Mouse (Mus musculus): Measurements from ENCODE around the gene Hspa1l. TPM values are rescaled to one million over a fixed set of nuclear protein-coding genes. Genes with fewer than 3 reads are reported as not detected.
"Not testable (repeated sequence)": the region's sequence is repeated elsewhere in the genome, so short reads cannot be mapped to it uniquely, and the experiment has no call there.

Gene Hspa1l
- polyA plus RNA-seq, 1 experiment: not detected

DNA sequence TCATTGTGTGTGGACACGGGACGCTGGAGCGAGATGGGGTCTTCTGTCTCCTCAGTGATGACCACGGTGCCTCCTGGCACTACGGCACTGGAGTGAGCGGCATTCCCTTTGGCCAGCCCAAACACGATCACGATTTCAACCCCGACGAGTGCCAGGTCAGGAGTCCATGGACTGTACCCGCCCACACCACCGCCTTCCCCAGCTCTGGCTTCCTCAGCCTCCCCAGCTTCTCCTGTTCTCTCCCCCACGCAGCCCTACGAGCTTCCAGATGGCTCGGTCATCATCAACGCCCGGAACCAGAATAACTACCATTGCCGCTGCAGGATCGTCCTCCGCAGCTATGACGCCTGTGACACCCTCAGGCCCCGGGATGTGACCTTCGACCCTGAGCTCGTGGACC, 38.5 kb upstream of the Hspa1l start:
- H3K4me1 ChIP-seq (ENCODE audit: control insufficient read depth, insufficient read depth, low read length): peaks cover 10% of the 10 kb centered on the region; the same call in 1 of the 2 replicates
- H3K27ac ChIP-seq (ENCODE audit: control insufficient read depth, insufficient read depth, low read depth, low read length, poor library complexity): peak overlapping the region; percentile 83
- H3K4me3 ChIP-seq (replicated peaks; ENCODE audit: control insufficient read depth, low read depth, low read length): no peak overlapping the region
- WGBS: 79% methylated on average over 24 of the region's 24 CpGs
- TF ChIP-seq CTCF (IDR thresholded peaks at IDR 0.05; ENCODE audit: control insufficient read depth, insufficient read depth, low read length): no peak
- TF ChIP-seq POLR2A (IDR thresholded peaks at IDR 0.05; ENCODE audit: borderline replicate concordance, control insufficient read depth, low read depth, low read length): 0 out of 2 replicates have a peak, but pooled peaks have one; percentile 11

DNA sequence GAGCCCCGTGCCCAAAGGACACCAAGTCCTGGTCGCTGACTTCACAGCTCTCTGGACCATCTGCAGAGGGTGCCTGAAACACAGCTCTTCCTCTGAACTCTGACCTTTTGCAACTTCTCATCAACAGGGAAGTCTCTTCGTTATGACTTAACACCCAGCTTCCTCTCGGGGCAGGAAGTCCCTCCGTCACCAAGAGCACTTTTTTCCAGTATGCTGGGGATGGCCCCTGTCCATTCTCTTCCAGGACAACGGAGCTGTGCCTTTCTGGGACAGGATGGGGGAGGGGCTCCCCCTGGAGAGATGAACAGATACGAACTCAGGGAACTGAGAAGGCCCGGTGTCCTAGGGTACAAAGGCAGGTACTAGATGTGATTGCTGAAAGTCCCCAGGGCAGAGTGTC, 37.7 kb upstream of the Hspa1l start:
- 36% methylated on average over 8 of the region's 8 CpGs for WGBS
- Histone ChIP-seq H3K27ac (ENCODE audit: control insufficient read depth, insufficient read depth, low read depth, low read length, poor library complexity) (peak overlapping the region; percentile 83), H3K4me1 (ENCODE audit: control insufficient read depth, insufficient read depth, low read length) (peaks cover 11% of the 10 kb centered on the region; the same call in 1 of the 2 replicates), H3K4me3 (replicated peaks; ENCODE audit: control insufficient read depth, low read depth, low read length) (peak overlapping the region; percentile 5)
- TF ChIP-seq POLR2A (IDR thresholded peaks at IDR 0.05; ENCODE audit: borderline replicate concordance, control insufficient read depth, low read depth, low read length): no peak
- no peak for TF ChIP-seq CTCF (IDR thresholded peaks at IDR 0.05; ENCODE audit: control insufficient read depth, insufficient read depth, low read length)

DNA sequence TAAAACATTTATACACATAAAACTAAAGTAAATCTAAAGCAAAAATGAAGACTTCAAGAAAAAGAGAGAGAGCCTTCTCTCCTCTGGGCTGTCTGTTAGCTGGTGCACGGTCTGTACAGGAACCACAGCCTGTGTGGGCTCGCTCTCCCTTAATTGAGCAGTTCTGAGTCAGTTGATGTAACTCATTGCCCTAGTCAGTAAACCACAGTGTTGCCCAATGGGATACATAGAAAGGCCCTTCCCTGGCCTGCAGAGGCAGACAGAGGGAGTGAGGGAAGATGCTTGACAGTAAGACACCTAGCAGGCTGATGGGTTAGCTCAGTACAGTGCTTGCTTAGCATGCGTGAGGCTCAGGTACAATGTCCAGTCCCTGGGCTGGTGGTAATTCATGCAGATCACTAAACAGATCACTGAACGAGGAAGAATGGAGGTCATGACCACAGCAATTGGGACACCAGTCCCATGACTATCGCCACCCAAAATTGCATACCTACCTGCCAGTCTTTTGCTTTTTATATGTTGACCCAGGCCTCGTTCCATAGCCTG, 34.5 kb upstream of the Hspa1l start:
- Histone ChIP-seq H3K4me3 (replicated peaks; ENCODE audit: control insufficient read depth, low read depth, low read length) (no peak overlapping the region), H3K4me1 (ENCODE audit: control insufficient read depth, insufficient read depth, low read length) (peaks cover 11% of the 10 kb centered on the region; the same call in 1 of the 2 replicates), H3K27ac (ENCODE audit: control insufficient read depth, insufficient read depth, low read depth, low read length, poor library complexity) (peak overlapping the region; percentile 69; the same call in 1 of the 2 replicates)
- no peak for TF ChIP-seq POLR2A (IDR thresholded peaks at IDR 0.05; ENCODE audit: borderline replicate concordance, control insufficient read depth, low read depth, low read length)
- TF ChIP-seq CTCF (IDR thresholded peaks at IDR 0.05; ENCODE audit: control insufficient read depth, insufficient read depth, low read length): no peak
- WGBS: 42% methylated on average over 6 of the region's 6 CpGs

DNA sequence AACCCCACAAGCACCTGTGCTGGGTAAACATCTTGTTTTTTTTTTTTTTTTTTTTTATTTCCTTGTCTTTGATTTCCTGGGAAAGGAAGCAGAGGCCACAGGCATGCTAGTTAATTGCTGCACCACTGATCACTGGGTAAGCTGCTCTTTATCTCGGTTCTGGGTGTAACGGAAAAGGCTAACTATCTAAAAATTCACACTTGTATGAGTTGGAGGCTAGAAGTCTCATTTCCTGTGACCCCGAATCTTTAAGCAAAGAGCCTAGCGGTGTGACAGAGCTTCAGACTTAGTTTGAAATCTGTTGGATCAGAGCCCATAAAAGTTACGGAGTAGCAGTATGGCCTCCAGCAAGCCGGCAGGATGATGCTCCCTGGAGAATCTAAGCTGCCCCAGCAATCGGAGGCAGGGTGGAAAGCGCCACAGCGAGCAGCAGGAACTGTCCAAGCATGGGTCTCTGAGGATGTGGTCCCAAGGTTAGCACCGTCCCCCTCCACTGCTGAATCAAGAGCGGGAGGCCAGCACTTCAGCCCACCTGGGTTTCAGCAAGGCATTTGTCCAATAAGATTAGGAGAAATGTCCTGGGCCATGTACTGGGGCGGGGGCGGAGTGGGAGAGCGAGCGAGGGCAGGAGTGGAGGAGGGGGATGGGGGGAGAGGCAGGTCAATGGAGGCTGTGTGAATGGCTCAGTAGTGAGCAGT, 31.0 kb upstream of the Hspa1l start:
- peaks cover 5% of the 10 kb centered on the region; the same call in 1 of the 2 replicates for H3K4me1 ChIP-seq (ENCODE audit: control insufficient read depth, insufficient read depth, low read length)
- no peak overlapping the region for H3K4me3 ChIP-seq (replicated peaks; ENCODE audit: control insufficient read depth, low read depth, low read length)
- TF ChIP-seq CTCF (IDR thresholded peaks at IDR 0.05; ENCODE audit: control insufficient read depth, insufficient read depth, low read length): no peak
- TF ChIP-seq POLR2A (IDR thresholded peaks at IDR 0.05; ENCODE audit: borderline replicate concordance, control insufficient read depth, low read depth, low read length): no peak
- no peak overlapping the region for H3K27ac ChIP-seq (ENCODE audit: control insufficient read depth, insufficient read depth, low read depth, low read length, poor library complexity)
- 56% methylated on average over 15 of the region's 15 CpGs for WGBS

DNA sequence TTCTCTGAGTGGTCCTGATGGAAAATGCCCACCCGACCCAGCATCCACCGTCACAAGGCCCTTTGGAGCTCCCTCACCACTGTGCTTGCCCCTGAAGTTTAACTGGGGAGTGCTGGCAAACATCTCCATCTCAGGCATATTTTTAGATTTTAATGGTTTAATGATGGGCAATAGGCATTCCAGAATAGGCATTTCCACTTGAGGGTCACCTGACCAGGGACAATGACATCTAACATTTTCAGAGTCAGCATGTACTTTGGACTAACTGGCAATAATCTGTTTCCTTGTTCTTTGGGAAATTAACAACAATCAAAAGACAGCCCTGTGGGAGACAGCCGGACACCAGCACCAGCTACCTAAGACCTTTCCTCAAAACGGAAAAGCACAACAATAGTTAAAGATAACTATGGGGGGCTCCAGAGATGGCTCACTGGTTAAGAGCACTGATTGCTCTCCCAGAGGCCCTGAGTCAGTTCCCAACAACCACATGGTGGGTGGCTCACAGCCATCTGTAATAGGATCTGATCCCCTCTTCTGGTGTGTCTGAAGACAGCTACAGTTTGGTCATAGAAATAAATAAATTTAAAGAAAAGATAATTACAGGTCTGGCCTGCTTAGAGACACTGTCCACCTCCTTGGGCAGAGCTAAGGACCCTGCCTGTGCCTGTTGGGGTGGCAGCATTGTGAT, 29.2 kb upstream of the Hspa1l start:
- H3K27ac ChIP-seq (ENCODE audit: control insufficient read depth, insufficient read depth, low read depth, low read length, poor library complexity): no peak overlapping the region
- 84% methylated on average over 4 of the region's 4 CpGs for WGBS

DNA sequence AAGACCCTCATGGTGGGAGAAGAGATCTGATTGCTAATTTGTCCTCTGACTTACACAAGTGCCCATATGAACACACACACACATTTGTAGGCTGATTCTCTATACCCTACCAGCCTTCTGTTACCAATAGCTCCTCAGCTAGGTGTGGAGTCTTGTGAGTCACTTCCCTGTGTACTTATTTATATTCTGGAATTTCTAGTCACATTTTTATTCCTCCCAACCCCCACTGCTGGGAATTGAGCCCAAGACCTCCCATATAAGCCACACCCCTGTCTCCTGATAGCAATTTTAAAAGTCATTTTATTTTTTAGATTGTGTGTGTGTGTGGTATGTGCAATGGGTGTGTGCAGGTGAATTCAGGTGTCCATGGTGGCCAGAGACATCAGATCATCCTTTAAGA, 28.1 kb upstream of the Hspa1l start:
- TF ChIP-seq CTCF (IDR thresholded peaks at IDR 0.05; ENCODE audit: control insufficient read depth, insufficient read depth, low read length) (no peak), POLR2A (IDR thresholded peaks at IDR 0.05; ENCODE audit: borderline replicate concordance, control insufficient read depth, low read depth, low read length) (no peak)
- no peaks in the 10 kb centered on the region; the same call in 1 of the 2 replicates for H3K4me1 ChIP-seq (ENCODE audit: control insufficient read depth, insufficient read depth, low read length)
- no peak overlapping the region for H3K27ac ChIP-seq (ENCODE audit: control insufficient read depth, insufficient read depth, low read depth, low read length, poor library complexity)
- no peak overlapping the region for H3K4me3 ChIP-seq (replicated peaks; ENCODE audit: control insufficient read depth, low read depth, low read length)

More for the DNA sequence above, 29.2 kb upstream of the Hspa1l start:
- H3K4me1 ChIP-seq (ENCODE audit: control insufficient read depth, insufficient read depth, low read length): peaks cover 2% of the 10 kb centered on the region; the same call in 1 of the 2 replicates
- H3K4me3 ChIP-seq (replicated peaks; ENCODE audit: control insufficient read depth, low read depth, low read length): no peak overlapping the region
- no peak for TF ChIP-seq POLR2A (IDR thresholded peaks at IDR 0.05; ENCODE audit: borderline replicate concordance, control insufficient read depth, low read depth, low read length)
- no peak for TF ChIP-seq CTCF (IDR thresholded peaks at IDR 0.05; ENCODE audit: control insufficient read depth, insufficient read depth, low read length)

DNA sequence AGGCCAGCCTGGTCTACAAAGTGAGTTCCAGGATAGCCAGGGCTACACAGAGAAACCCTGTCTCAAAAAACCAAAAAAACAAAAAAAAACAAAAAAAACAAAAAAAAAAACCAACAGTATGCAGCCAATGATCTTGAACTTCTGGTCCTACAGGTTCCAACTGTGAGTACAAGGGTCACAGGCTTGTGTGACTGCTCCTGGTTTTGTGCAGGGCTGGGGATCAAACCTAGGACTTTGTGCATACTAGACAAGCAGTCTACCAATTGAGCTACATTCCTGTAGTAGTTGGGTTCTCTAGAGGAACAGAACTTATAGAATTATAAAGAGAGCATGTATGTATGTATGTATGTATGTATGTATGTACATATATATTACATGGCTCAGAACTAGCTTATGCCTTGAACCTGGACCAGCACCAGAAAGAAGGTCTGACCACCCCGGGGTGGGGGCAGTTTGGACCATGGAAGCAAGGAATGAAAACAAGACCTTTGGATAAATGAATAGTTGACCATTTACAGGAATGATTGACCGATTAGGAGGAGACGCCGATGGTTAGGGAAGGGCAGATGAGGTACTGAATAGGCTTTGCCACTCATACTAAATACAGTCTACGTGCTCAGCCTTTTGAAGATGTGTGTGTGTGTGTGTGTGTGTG, 25.9 kb upstream of the Hspa1l start:
- TF ChIP-seq POLR2A (IDR thresholded peaks at IDR 0.05; ENCODE audit: borderline replicate concordance, control insufficient read depth, low read depth, low read length) (no peak), CTCF (IDR thresholded peaks at IDR 0.05; ENCODE audit: control insufficient read depth, insufficient read depth, low read length) (no peak)
- H3K4me1 ChIP-seq (ENCODE audit: control insufficient read depth, insufficient read depth, low read length): no peaks in the 10 kb centered on the region; the same call in 1 of the 2 replicates
- WGBS: 86% methylated on average over 5 of the region's 5 CpGs
- H3K27ac ChIP-seq (ENCODE audit: control insufficient read depth, insufficient read depth, low read depth, low read length, poor library complexity): no peak overlapping the region
- no peak overlapping the region for H3K4me3 ChIP-seq (replicated peaks; ENCODE audit: control insufficient read depth, low read depth, low read length)

DNA sequence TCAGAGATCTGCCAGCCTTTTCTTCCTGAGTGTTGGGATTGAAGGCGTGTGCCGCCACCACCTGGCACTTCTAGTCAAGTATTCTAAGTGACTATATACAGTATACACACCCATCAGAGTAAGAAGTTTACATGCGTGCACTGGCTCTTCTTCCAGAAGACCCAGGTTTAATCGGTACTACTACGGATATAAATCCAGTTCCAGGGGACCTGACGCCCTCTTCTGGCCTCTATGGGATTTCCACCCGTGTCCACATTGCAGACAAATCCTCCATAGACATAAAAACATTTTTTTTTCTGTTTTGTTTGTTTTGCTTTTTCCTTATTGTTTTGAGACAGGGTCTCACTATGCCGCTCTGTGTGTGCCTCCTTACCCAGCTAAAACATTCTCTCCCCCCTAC, 24.9 kb upstream of the Hspa1l start:
- TF ChIP-seq CTCF (IDR thresholded peaks at IDR 0.05; ENCODE audit: control insufficient read depth, insufficient read depth, low read length) (peak; percentile 27; the same call in 1 of the 2 replicates), POLR2A (IDR thresholded peaks at IDR 0.05; ENCODE audit: borderline replicate concordance, control insufficient read depth, low read depth, low read length) (no peak)
- Histone ChIP-seq H3K27ac (ENCODE audit: control insufficient read depth, insufficient read depth, low read depth, low read length, poor library complexity) (no peak overlapping the region), H3K4me1 (ENCODE audit: control insufficient read depth, insufficient read depth, low read length) (no peaks in the 10 kb centered on the region; the same call in 1 of the 2 replicates), H3K4me3 (replicated peaks; ENCODE audit: control insufficient read depth, low read depth, low read length) (no peak overlapping the region)
- WGBS: 28% methylated on average over 8 of the region's 8 CpGs

DNA sequence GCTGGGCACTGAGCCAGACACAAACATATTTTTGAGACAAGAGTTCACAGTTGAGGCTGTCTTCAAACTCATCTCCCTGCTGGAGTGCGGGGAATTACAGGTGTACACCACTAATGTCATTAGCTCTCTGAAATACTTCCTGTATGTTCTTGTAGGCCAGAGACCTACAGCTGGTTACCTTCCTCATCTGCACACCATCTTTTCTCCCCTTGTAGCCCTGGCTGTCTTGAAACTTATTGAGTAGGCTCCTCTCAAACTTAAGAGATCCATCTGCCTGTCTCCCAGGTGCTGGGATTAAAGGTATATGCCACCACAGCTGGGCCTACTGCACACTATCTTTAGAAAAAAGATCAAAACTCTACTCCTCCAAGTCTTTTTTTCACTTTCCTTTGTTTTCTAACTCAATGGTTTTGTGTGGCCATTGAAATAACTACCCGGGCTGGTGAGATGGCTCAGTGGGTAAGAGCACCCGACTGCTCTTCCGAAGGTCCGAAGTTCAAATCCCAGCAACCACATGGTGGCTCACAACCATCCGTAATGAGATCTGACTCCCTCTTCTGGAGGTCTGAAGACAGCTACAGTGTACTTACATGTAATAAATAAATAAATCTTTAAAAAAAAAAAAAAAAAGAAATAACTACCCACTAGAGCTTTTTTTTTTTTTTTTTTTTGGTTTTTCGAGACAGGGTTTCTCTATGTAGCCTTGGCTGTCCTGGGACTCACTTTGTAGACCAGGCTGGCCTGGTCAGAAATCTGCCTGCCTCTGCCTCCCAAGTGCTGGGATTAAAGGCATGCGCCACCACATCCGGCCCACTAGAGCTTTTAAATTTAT, 23.6 kb upstream of the Hspa1l start:
- WGBS: 69% methylated on average over 9 of the region's 9 CpGs
- not testable (repeated sequence) for H3K4me3 ChIP-seq (replicated peaks; ENCODE audit: control insufficient read depth, low read depth, low read length); H3K4me1 ChIP-seq (ENCODE audit: control insufficient read depth, insufficient read depth, low read length); H3K27ac ChIP-seq (ENCODE audit: control insufficient read depth, insufficient read depth, low read depth, low read length, poor library complexity)
